Mouse (Mus musculus) G1E (cell line): ENCODE measurements around the gene Kif5c.

Source experiments
- CTCF ChIP-seq: IDR thresholded peaks from 2 replicates; pipeline ENCODE4 v1.5.1; 2012; ENCODE audit warnings: low read depth, low read length, inconsistent platforms, mixed read lengths
- GATA1 ChIP-seq: IDR thresholded peaks from 2 replicates; pipeline ENCODE4 v1.6.1; 2012; ENCODE audit warnings: borderline replicate concordance, low read length, inconsistent platforms, mixed read lengths
- POLR2AphosphoS5 ChIP-seq: IDR thresholded peaks from 2 replicates; pipeline ENCODE4 v1.6.1; 2012; ENCODE audit warnings: low read depth, low read length, inconsistent platforms; ENCODE audit not compliant: insufficient replicate concordance
- TAL1 ChIP-seq: conservative IDR thresholded peaks from 2 replicates; pipeline ENCODE4 v1.6.1; 2012; ENCODE audit warnings: low read depth, low read length, inconsistent platforms, mixed read lengths

DNA sequence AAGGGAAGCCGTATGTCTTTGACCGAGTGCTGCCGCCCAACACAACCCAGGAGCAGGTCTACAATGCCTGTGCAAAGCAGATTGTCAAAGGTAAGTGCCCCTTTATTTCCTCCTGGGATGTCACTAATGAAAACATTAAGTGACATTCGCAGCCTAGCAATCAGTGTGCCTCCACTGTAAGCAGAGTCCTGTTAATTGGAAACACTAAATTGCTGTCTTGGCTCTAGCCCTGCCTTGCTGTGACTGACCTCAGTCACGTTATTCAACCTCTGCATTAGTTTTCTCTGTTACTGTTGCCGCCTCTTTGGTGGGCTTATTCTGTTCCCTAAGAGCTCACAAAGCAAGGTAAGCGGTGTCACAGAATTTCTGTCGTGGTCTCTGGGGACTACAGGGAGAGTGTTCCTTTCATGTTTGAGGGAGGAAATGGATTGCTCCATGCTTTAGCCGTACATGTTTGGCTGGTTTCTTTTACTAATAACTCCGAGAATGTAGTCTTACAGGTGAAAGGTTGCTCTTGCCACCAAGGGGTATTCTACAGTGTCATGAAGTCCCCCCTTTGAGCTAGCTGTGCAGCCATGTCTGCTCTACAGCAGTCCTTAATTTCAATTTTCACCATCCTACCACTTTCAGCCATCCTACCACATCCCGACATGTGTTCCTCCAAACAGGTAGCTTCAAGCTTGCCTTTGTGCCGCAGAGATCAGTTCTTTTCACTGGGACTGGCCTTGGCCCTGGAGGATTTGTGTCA is 52.8 kb downstream of the Kif5c start:
- no peak for TF ChIP-seq CTCF
- TF ChIP-seq TAL1: no peak
- TF ChIP-seq GATA1: no peak
- no peak for TF ChIP-seq POLR2AphosphoS5
